Mouse (Mus musculus): ENCODE measurements around the gene Rfx4. TPM values are rescaled to one million over a fixed set of nuclear protein-coding genes. Genes with fewer than 3 reads are reported as not detected.

The Rfx4 gene
- polyA plus RNA-seq, 1 experiment from 2014 or later = 0.14 TPM

DNA sequence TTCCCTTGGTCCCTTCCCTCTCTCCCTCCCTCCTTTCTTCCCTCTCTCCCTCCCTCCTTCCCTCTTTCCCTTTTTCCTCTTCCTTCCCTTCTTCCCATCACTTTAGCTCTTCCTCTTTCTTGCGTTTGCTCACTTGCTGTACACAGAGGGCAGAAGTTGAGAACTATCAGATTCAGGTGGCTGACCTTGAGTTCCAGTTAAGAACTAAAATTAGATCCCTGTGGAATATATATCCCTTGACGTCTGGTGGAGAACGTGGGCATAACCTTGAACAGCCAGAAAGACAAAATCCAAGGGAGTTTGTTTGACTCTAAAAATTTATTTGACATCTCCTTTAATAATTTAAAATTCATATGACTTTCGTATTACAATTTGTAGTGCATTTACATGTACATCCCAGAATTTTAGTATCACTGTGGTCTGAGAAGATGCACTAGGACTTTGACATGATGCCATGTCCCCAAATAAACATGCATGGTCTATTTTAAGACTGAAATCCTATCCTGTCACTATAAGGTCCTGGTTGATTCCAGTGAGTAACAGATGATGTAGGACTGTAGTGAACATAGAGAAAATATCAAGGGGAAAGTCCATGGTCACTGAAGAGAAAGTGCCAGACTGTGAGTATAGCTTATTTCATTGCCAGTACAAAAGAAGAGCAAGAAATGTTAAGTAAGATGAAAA, 181.1 kb downstream of the Rfx4 start:
- Histone ChIP-seq H3K27me3 (no peaks in the 10 kb centered on the region), H3K36me3 (no peaks in the 10 kb centered on the region), H3K4me3 (replicated peaks) (no peak overlapping the region), H3K4me1 (no peaks in the 10 kb centered on the region), H3K9ac (no peak overlapping the region), H3K27ac (no peak overlapping the region), H3K4me2 (no peak overlapping the region), H3K9me3 (replicated peaks) (no peaks in the 10 kb centered on the region)
- ATAC-seq (replicated peaks; ENCODE audit: low FRiP score) = no peak
- 56% methylated on average over 4 of the region's 4 CpGs for WGBS

DNA sequence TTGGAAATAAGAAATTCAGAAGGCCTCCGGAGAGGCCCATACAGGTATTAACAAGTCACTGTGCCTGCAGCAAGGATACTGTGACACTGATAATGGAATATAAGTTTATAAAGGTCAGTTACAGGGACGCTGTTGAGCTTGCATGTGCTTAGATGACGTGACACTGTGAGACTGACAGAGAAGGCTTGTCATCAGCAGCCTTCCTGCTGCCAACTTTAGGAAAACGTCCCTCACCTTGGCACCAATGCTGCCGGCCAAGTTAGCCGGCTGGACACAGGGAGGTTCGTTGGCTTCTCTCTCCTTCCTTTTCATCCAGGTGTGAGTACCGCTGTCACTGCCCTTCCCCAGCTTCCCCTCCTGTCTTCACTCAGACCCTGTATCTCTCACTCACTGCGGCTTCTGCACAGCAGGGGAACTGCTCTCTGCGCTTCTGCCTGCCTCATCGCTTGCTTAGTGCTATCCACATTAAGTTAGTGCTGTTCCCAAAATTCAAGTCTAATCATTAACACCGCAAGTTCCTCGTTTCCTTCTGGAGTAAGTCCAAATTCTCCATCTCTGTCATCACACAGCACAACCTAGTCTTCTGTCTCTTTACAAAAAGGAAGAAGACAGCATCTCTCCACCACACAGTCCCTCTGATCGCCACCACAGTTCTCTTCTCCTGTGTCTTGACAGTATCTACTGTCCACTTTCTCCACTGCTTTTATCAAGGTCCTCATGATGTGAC, 182.4 kb downstream of the Rfx4 start:
- H3K9ac ChIP-seq = no peak overlapping the region
- H3K36me3 ChIP-seq = no peaks in the 10 kb centered on the region
- no peaks in the 10 kb centered on the region for H3K4me1 ChIP-seq
- H3K4me2 ChIP-seq = no peak overlapping the region
- no peak overlapping the region for H3K4me3 ChIP-seq (replicated peaks)
- H3K27ac ChIP-seq = no peak overlapping the region
- no peaks in the 10 kb centered on the region for H3K27me3 ChIP-seq
- H3K9me3 ChIP-seq (replicated peaks) = no peaks in the 10 kb centered on the region
- ATAC-seq (replicated peaks; ENCODE audit: low FRiP score) = no peak
- whole genome bisulfite sequencing = 81% methylated on average over 14 of the region's 14 CpGs

GRCm38 (mm10) chr10:84938886-84939285, 183.0 kb downstream of the Rfx4 start:
- H3K4me2 ChIP-seq = no peak overlapping the region
- 89% methylated on average over 5 of the region's 5 CpGs for WGBS
- no peak overlapping the region for H3K27ac ChIP-seq
- no peak overlapping the region for H3K4me3 ChIP-seq (replicated peaks)
- H3K27me3 ChIP-seq = no peaks in the 10 kb centered on the region
- H3K9me3 ChIP-seq (replicated peaks) = no peaks in the 10 kb centered on the region
- no peaks in the 10 kb centered on the region for H3K4me1 ChIP-seq
- no peak for ATAC-seq (replicated peaks; ENCODE audit: low FRiP score)
- no peak overlapping the region for H3K9ac ChIP-seq
- 0 out of 2 replicates have a peak, but pooled peaks cover 4% of the 10 kb centered on the region for H3K36me3 ChIP-seq

DNA sequence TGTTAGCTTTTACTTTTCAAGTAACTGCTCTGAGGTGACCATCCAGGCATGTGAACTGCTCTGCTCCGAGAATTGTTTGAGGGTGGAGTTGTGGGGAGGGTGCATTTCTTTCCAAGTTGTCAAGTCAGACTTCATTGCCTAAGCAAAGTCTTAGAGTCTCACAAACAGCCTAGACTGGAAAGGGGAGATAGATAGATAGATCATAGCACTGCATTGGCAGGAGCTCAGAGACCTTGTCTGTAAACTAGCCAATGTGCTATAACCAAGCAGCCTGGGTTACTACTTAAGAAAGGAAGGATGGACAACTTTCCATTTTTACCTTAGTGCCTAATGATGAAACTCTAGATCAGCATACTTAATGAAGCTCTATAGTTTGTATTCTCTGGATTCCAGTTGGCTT, 184.5 kb downstream of the Rfx4 start:
- Histone ChIP-seq H3K9me3 (replicated peaks) (no peaks in the 10 kb centered on the region), H3K27ac (no peak overlapping the region), H3K4me3 (replicated peaks) (no peak overlapping the region), H3K27me3 (no peaks in the 10 kb centered on the region), H3K4me2 (no peak overlapping the region), H3K9ac (no peak overlapping the region), H3K36me3 (0 out of 2 replicates have a peak, but pooled peaks cover 7% of the 10 kb centered on the region), H3K4me1 (no peaks in the 10 kb centered on the region)
- 74% methylated on average over 1 of the region's 1 CpGs for WGBS
- no peak for ATAC-seq (replicated peaks; ENCODE audit: low FRiP score)

DNA sequence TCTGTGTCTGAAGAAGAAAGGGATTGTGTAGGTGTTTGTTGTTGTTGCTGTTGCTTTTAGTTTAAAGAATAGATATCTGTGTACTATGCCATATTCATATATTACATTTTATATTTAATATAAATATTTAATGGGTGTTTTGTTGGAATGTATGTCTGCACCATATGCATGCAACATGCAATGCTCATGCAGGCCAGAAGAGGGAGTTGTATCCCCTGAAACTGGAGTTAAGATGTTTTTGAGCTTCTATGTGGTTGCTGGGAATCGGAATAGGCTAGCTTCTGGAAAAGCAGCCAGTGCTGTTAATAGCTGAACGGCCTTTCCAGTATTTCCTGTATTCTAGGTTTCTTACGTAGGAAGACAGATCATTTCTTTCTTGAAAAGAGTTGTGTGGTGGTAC, 189.8 kb downstream of the Rfx4 start:
- no peak overlapping the region for H3K9ac ChIP-seq
- no peak overlapping the region for H3K27ac ChIP-seq
- no peaks in the 10 kb centered on the region for H3K27me3 ChIP-seq
- 93% methylated on average over 3 of the region's 3 CpGs for WGBS
- H3K4me3 ChIP-seq (replicated peaks) = no peak overlapping the region
- no peak overlapping the region for H3K4me2 ChIP-seq
- no peak for ATAC-seq (replicated peaks; ENCODE audit: low FRiP score)
- H3K4me1 ChIP-seq = peaks cover 5% of the 10 kb centered on the region; the same call in 1 of the 2 replicates
- peaks cover 34% of the 10 kb centered on the region for H3K36me3 ChIP-seq
- H3K9me3 ChIP-seq (replicated peaks) = no peaks in the 10 kb centered on the region

- Histone ChIP-seq H3K4me2 (no peak overlapping the region), H3K4me1 (peaks cover 9% of the 10 kb centered on the region; the same call in 1 of the 2 replicates), H3K27me3 (no peaks in the 10 kb centered on the region), H3K4me3 (replicated peaks) (no peak overlapping the region), H3K36me3 (peaks cover 48% of the 10 kb centered on the region), H3K27ac (no peak overlapping the region), H3K9me3 (replicated peaks) (no peaks in the 10 kb centered on the region), H3K9ac (no peak overlapping the region)
- ATAC-seq (replicated peaks; ENCODE audit: low FRiP score) = no peak
- 59% methylated on average over 8 of the region's 8 CpGs for WGBS
These were observed 193.3 kb downstream of the Rfx4 start for GRCm38 (mm10) chr10:84948970-84949683.

DNA sequence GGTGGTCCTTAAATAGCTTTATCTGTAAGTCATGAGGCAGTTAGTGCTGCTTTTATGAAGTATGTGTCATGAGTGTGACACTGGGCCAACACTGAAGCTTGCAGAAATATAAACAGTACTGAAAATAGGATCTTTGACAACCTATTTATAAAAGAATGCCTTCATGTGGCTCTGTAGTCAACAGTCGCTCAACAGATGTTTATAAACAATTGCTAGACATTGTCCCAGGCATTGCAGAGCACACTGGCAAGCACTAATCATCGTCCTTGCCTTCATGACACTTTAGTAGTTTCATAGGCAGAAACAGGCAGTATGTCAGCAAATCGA, 193.8 kb downstream of the Rfx4 start:
- Histone ChIP-seq H3K4me2 (no peak overlapping the region), H3K27ac (no peak overlapping the region), H3K4me1 (peaks cover 9% of the 10 kb centered on the region; the same call in 1 of the 2 replicates), H3K4me3 (replicated peaks) (no peak overlapping the region), H3K36me3 (peaks cover 54% of the 10 kb centered on the region), H3K9me3 (replicated peaks) (no peaks in the 10 kb centered on the region), H3K9ac (no peak overlapping the region), H3K27me3 (no peaks in the 10 kb centered on the region)
- no peak for ATAC-seq (replicated peaks; ENCODE audit: low FRiP score)
- WGBS = 80% methylated on average over 3 of the region's 3 CpGs

GRCm38 (mm10) chr10:84950384-84950783, 194.5 kb downstream of the Rfx4 start:
- Histone ChIP-seq H3K4me3 (replicated peaks) (no peak overlapping the region), H3K9me3 (replicated peaks) (no peaks in the 10 kb centered on the region), H3K4me1 (peaks cover 12% of the 10 kb centered on the region), H3K4me2 (no peak overlapping the region), H3K9ac (no peak overlapping the region), H3K27me3 (no peaks in the 10 kb centered on the region), H3K27ac (no peak overlapping the region), H3K36me3 (peaks cover 52% of the 10 kb centered on the region)
- 72% methylated on average over 4 of the region's 4 CpGs for WGBS
- no peak for ATAC-seq (replicated peaks; ENCODE audit: low FRiP score)

DNA sequence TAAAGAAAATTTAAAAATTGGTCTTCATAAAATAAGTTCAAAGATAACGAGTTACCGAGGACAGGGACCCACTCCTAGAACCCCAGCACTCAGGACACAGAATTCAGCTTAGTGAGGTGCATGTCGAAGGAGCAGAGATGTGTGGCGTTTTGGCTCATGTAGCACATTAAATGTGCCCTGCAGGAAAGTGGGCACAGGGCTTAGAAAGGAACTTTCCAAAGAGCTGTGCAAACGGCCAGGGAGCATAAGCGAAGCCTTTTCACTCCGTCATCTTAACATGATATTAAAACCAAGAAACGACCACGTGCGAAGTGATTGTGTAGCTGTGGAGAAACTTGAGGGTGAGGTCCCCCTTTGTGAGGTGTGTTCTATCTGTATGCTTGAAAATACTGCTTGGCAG, 198.4 kb downstream of the Rfx4 start:
- H3K4me2 ChIP-seq = no peak overlapping the region
- no peaks in the 10 kb centered on the region for H3K27me3 ChIP-seq
- no peak overlapping the region for H3K4me3 ChIP-seq (replicated peaks)
- no peak overlapping the region for H3K27ac ChIP-seq
- no peaks in the 10 kb centered on the region for H3K9me3 ChIP-seq (replicated peaks)
- no peak for ATAC-seq (replicated peaks; ENCODE audit: low FRiP score)
- peaks cover 49% of the 10 kb centered on the region for H3K36me3 ChIP-seq
- H3K9ac ChIP-seq = no peak overlapping the region
- WGBS = 94% methylated on average over 10 of the region's 10 CpGs
- H3K4me1 ChIP-seq = peaks cover 21% of the 10 kb centered on the region

Other genes starting within 250 kb of the Rfx4 start
- 89.9 and 94.3 TPM in 2 replicates for gene Ckap4, start 222.0 kb upstream of the Rfx4 start, polyA plus RNA-seq (2015; fragmentation: Nextera tagmentation; extraction: Ambion mirVana)
- 15.3 and 16.8 TPM in 2 replicates for gene Tcp11l2, start 179.4 kb upstream of the Rfx4 start, polyA plus RNA-seq (2015; fragmentation: Nextera tagmentation; extraction: Ambion mirVana)
- 18.0 and 18.5 TPM in 2 replicates for gene Polr3b, start 133.8 kb upstream of the Rfx4 start, polyA plus RNA-seq (2015; fragmentation: Nextera tagmentation; extraction: Ambion mirVana)
- gene Ric8b, start 161.6 kb downstream of the Rfx4 start, polyA plus RNA-seq (2015; fragmentation: Nextera tagmentation; extraction: Ambion mirVana) = 22.1 and 23.3 TPM in 2 replicates